Mouse (Mus musculus) mouse embryonic stem cell (cell line): ENCODE results near the gene Olfr1259.
"Not testable (repeated sequence)": the region's sequence is repeated elsewhere in the genome, so short reads cannot be mapped to it uniquely, and the experiment has no call there.

Source experiments
- in situ Hi-C, 2 experiments: fragments of 300-500 bp; cut with MboI; formaldehyde crosslinking; loops; 1 replicate in 1 of 2; 3 replicates in 1 of 2; pipeline ENCODE4 v1.14.3; 2019 to 2020; ENCODE audit warnings: low sequenced_read_pairs in 2 of 2, low pct_unique_long_range_greater_than_20kb in 1 of 2, mixed read lengths in 1 of 2; ENCODE audit not compliant: unreplicated experiment in 1 of 2

The Olfr1259 gene

DNA sequence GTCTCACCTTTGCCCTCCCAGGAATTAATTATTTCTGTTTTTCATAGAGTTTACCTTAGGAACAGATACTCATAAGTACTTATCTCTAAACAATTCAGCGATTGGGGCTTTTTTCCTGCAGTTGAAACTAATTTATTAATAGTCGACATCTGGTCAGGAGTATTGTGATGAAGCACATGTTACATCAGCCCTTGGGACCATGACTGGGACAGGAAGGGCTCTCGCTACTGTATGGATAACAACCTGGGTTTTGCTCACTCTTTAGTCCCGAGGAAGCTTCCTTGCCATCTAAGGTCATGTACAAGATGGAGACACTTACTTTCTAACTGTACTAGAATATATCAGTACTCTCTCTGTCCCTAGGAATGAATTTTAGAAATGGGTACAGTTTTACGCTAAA, at the start of gene Olfr1259:
Gene Olfr1259, minus strand, starts transcription at position 101 of the 400 bp plus-strand sequence.
- in situ Hi-C loops, result no loop called here

DNA sequence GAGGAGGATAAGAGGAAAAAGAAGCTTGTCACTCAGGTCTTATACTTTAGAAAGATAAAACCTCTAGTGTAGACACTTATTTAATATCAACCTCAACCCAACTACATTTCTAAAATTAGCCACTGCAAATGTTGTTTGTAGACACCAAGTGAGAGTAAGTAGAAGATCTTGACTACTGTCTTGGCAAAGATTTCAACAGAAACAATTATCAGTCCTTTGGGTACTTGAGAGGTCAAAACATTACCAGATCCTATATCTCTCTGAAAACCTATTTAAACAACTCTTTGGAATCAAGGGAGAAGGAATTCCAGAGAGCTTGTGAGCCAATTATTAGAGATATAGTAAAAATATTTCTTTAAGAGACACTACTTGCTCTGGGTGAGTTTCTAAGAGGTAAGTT, 42.5 kb upstream of the Olfr1259 start, which contains the start of gene Olfr1261:
Gene Olfr1261, plus strand, starts transcription at position 301 of the 400 bp plus-strand sequence.
- in situ Hi-C loops, result no loop called here

DNA sequence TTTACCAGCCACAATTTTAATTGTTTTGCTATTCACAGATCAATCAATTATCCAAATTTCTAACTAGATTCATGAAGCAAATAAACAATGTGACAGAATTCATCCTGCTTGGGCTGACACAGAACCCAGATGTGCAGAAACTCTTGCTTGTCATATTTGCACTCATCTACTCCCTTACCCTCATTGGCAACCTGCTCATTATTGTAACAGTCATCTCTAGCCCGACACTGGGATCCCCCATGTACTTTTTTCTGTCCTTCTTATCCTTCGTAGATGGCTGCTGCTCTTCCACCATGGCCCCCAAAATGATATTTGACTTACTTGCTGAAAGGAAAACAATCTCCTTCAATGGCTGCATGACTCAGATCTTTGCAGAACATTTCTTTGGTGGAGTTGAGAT, 29.2 kb upstream of the Olfr1259 start:
- in situ Hi-C loops, result no loop called here

DNA sequence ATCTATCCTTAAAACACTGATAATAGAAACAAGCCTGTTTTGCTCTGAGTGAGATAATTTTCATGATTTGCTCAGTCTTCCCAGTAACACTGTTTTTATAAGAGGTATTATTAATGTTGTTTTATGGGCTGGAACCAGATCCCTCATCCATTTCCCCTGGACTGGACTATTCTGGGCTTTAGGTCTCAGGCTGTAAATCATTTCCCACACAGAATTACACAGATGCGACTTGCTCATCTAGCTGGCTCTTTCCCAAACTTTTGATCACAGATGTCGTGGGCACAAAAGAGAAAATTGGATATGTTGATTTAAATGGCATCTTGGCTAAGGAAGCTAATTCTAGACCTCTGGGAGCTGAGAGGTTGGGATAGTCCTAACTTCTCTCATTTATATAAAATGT, 25.7 kb upstream of the Olfr1259 start, which contains the start of gene Olfr1260:
Gene Olfr1260, plus strand, starts transcription at position 157 of the 400 bp plus-strand sequence.
- in situ Hi-C loops, result no loop called here

DNA sequence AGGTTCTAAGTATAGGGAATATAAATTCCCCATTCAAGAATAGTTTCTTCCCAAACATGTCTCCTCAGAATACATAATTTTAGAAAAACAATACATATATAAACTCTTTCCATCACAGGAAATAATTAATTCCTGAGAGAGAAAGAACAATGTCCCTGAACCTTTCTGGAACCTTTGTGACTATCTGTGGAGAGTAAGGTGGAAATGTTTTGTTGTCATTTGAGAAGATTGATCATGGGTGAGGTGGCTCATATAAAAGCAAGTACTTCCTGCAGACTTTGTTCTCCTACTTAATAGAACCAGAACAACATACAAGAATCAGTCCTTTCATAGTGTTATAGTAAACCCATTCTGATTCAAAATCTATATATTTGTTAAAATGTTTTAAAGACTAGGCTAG, 21.5 kb downstream of the Olfr1259 start, which contains the start of gene Olfr1258:
Gene Olfr1258, plus strand, starts transcription at position 301 of the 400 bp plus-strand sequence.
- in situ Hi-C loops, result no loop called here

DNA sequence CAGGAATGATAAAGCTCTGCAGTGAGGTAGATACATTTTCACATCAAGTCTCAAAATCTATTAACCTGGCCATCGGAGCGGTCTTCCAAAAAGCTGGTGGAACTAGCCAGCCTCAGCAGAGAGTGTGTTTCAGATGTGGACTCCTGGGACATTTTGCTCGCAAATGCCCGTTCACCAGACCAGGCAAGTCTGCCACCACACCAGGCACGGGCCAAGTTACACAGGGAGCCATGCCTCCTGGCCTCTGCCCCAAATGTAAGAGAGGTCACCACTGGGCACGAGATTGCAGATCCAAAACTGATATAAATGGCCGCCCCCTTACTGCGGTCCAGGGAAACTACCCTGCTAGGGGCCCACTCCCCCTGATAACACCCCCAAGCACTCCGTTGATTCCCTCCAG, 35.8 kb downstream of the Olfr1259 start:
- in situ Hi-C loops, result not testable (repeated sequence)
